Mouse (Mus musculus): ENCODE data around the gene Slc39a12.

The Slc39a12 gene

GRCm38 (mm10) chr2:14388162-14388561 lies at the start of gene Slc39a12:
Slc39a12 (plus strand) TSS chr2:14388316.
- DNase-seq: no peak

GRCm38 (mm10) chr2:14341652-14342308 lies 46.3 kb upstream of the Slc39a12 start:
- peak; percentile 76 to 83 for DNase-seq

- DNase-seq: peak; percentile 9 to 29
These were observed 45.7 kb upstream of the Slc39a12 start for GRCm38 (mm10) chr2:14342309-14342839.

- no peak for DNase-seq
These were observed 740 bp downstream of the Slc39a12 start for GRCm38 (mm10) chr2:14388856-14389255.

DNA sequence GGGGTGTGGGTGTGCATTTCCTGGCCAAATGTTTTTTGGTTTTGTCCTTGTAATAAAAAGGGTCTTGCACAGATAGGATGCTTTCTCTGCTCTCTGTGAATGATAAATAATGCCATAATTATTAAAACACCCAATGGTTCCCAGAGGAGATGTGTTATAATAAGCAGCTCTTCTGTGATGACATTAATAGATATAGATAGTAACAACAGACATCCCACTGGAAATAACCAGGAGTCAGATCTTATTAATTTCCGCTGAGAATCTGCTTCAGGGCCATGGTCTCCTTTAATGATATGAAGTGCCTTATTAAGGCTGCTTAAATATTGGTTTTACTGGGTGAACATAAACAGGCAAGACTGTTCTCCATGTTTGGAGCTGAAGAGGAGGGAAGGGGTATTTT lies 2.8 kb downstream of the Slc39a12 start:
- no peak for DNase-seq

GRCm38 (mm10) chr2:14403000-14403399 lies 14.9 kb downstream of the Slc39a12 start:
- no peak for DNase-seq

DNA sequence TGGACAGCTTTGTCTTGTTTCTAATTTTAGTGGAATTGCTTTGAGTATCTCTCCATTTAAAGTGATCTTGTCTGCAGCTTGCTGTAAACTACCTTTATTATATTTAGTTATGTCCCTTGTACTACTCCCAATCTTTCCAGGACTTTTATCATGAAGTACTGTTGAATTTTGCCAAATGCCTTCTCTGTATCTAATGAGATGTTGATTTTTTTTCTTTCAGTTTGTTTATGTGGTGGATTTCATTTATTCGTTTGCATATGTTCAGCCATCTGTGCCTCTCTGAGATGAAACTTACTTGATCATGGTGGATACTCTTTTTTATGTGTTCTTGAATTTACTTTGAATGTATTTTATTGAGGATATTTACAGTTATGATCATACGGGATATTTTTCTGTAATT lies 40.9 kb downstream of the Slc39a12 start:
- no peak for DNase-seq

GRCm38 (mm10) chr2:14447322-14447721 lies 59.2 kb downstream of the Slc39a12 start:
- no peak for DNase-seq

DNA sequence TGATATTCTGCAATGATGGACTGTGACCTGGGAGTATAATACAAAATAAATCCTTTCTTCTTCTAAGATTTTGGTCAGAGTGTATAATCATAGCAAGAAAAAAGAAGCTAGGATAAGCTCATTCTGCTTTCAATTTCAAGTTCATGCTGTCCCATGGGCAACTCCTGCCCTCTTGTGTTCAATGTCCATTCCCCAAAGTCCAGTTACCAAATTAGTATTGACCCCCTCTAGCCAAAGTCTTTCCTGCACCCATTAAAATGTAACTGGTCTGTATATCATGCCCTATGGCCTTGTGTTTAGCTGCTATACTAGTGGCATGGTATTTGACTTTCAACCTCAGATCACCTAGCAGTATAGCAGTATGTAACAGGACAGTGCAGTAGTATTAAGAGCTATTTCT lies 62.8 kb downstream of the Slc39a12 start:
- DNase-seq: no peak

DNA sequence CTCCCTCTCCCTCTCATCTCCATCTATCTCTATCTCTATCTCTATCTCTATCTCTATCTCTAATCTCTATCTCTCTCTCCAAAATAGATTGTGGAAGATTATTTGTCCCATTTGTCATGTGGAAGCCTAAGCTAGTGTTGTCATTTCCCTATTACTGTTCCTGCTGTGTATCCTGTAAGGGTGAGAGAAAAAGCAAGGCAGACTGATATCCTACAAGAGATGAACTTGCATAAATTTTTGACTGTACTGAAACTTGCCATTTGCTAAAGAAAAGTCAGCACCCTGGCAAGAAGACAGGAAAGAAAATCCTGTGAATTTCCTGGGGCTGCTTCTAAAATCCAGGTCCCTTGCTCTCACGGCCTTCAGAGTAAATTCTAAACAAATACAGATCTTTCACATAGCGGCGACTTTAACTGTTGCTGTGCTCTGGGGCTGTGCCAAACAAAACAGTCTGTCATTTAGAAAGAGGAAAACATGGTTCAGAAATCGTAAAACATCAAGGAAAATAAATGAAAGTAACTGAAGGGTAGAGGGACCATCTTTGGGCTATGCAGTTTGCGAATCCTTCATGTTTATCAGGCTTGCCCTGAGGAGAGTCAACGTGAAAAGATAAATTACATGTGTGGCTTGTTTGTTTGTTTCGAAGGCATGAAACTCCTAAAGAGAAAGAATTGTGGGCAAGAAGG lies 67.0 kb downstream of the Slc39a12 start:
- no peak for DNase-seq

- DNase-seq: no peak
These were observed 76.3 kb downstream of the Slc39a12 start for GRCm38 (mm10) chr2:14464438-14464837.

DNA sequence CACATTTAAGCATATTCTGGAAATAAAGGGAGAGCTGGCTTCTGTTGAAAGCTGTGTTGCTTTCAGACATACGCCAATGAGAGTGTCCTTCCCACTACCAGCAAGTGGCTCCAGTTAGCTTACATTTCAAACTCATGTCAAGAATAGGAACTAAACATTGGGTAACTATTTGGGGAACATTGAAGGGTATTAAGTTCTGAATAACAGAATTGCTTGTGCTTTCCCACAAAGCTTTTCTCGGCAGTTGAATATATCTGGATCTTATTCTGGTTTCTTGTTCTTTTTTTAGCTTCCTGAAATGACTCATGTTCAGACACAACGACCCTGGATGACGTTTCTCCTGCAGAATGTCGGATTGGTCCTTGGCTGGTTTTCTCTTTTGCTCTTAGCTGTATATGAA lies 106.0 kb downstream of the Slc39a12 start:
- DNase-seq: no peak

GRCm38 (mm10) chr2:14496150-14496549 lies 108.0 kb downstream of the Slc39a12 start:
- no peak for DNase-seq

- DNase-seq: no peak
These were observed 114.4 kb downstream of the Slc39a12 start for GRCm38 (mm10) chr2:14502482-14502881.

- no peak for DNase-seq
These were observed 130.1 kb downstream of the Slc39a12 start for GRCm38 (mm10) chr2:14518237-14518636.

DNA sequence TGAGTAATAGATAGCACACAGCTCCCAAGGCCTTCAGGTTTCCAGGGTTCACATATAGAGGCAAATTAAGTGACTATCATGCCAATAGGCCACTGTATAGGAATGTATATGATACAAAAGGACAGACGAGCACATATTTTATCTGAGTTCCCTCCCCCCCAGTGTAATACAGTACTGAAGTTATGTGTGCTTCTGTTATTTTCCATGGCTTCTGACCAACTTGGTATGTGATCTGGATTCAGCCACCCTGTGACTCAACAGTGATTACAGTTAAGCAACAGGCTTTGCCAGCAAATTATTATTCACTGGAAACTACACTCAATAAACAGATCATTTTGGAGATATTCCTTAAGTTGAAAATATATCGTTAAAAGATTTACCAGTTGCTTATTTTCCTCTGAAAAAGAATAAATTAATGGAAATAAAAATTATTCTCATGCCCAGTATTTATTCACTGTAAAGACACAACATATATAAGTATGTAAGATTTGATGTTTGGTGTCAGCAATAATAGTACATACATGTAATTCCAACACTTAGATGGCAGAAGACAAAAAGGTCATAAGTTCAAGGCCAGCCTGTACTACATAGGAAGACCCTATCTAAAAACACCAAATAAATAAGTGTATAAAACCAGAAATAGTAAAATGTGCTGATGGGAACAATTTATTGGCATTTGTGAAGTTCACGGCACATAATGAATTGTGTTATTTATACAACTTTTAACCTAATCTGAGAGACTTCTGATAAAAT lies 146.4 kb downstream of the Slc39a12 start:
- DNase-seq: no peak

GRCm38 (mm10) chr2:14535246-14535671 lies 147.1 kb downstream of the Slc39a12 start:
- no peak for DNase-seq

DNA sequence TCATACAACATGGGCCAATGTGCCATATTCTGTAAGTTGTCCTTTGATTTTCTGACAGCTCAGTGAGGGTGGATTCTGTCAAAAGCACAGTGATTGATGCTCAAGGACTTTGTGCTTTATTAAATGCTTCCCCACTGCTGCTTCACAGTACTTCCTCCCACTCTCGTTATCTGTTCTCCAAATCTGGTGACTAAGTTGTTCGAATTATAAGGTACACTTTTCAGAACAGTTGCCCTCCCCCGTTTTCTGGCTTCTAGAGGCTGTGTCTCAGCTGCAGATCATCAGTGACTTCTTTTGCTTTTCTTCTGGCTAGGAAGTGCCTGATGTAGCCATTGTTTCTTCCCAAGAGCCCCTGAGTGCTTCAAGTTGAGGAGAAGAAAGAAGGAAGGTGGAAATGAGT lies 149.7 kb downstream of the Slc39a12 start:
- DNase-seq: no peak

DNA sequence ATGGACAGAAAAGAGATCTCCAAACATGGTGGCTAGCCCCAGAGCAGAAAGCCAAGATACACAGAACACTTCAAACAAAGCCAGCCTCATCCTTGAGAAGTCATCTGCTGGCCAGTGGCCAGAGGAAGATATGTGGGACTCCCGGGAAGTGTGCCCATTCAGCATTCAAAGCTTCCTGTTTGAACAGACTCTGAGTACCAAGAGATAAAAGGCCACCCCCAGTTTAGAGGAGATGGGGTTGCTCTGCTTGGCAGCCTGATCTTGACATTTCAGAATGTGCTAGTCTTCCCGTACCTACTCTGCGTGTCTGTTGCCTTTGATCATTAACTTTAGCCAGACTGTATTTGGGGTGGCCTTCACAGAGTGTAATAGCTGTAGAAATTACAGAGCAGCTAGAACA lies 155.2 kb downstream of the Slc39a12 start:
- DNase-seq: peak; percentile 5 to 17

- no peak for DNase-seq
These were observed 155.7 kb downstream of the Slc39a12 start for GRCm38 (mm10) chr2:14543773-14544172.

Measured in cerebellum, postnatal 25 days (tissue).